Mouse (Mus musculus) bone marrow macrophage, adult 2 months (primary cell): ENCODE results near the gene Tacc2.

Experiments used
- CTCF ChIP-seq: IDR thresholded peaks from 2 replicates; pipeline ENCODE4 v1.5.1; 2012; ENCODE audit warnings: low read depth, mild to moderate bottlenecking, low read length, moderate library complexity
- POLR2A ChIP-seq: IDR thresholded peaks from 2 replicates; pipeline ENCODE4 v1.6.1; 2012; ENCODE audit warnings: mild to moderate bottlenecking, low read depth, low read length, borderline replicate concordance

- no peak for TF ChIP-seq CTCF
- TF ChIP-seq POLR2A: no peak
Measured at GRCm38 (mm10) chr7:130741099-130741498, 163.9 kb downstream of the Tacc2 start.
